Mouse (Mus musculus): ENCODE data around the gene S100a6. TPM values are rescaled to one million over a fixed set of nuclear protein-coding genes. Genes with fewer than 3 reads are reported as not detected.

S100a6 gene
- polyA plus RNA-seq, 2 experiments, result 5.4 to 13.6 TPM

DNA sequence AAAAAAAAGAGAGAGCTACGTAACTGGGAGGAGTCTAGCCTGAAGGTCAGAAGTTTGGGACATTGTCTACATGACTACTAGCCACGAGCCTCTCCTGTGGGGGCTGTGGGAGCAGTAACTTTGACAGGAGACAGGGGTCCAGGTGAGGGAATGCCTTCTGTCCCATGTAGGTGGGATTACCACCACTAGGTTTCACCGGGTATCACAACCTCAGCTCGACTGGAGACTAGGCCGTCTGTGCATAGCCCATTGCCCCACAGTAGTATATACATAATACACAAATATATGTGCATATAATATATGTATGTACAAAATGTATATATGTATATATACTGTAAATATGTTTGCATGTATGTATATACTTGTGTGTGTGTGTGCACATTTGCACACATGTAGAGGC lies 31.5 kb upstream of the S100a6 start:
- Histone ChIP-seq H3K27me3 (ENCODE audit: control insufficient read depth, insufficient read depth, low read length) (no peaks in the 10 kb centered on the region), H3K36me3 (replicated peaks; ENCODE audit: control insufficient read depth, insufficient read depth, low read depth) (no peaks in the 10 kb centered on the region), H3K27ac (no peak overlapping the region), H3K4me3 (ENCODE audit: insufficient read depth in 1 of 2, low read depth in 2 of 2, low read length in 2 of 2) (no peak overlapping the region), H3K4me1 (replicated peaks; ENCODE audit: control insufficient read depth in 2 of 2, insufficient read depth in 2 of 2, low read length in 1 of 2) (no peaks in the 10 kb centered on the region), H3K4me2 (ENCODE audit: low read depth) (no peak overlapping the region), H3K9me3 (ENCODE audit: control insufficient read depth, low read length) (no peaks in the 10 kb centered on the region), H3K9ac (replicated peaks) (no peak overlapping the region)
- ATAC-seq (ENCODE audit: insufficient read depth), result no peak
- DNase-seq (ENCODE audit: low read depth in 3 of 3, low spot score in 3 of 3), result no peak
- TF ChIP-seq EP300 (IDR thresholded peaks at IDR 0.05; ENCODE audit: low read depth), result no peak
- no peak for TF ChIP-seq CTCF (IDR thresholded peaks at IDR 0.05; ENCODE audit: low read depth)
- WGBS (ENCODE audit: insufficient replicate concordance), result 77% methylated on average over 5 of the region's 5 CpGs

DNA sequence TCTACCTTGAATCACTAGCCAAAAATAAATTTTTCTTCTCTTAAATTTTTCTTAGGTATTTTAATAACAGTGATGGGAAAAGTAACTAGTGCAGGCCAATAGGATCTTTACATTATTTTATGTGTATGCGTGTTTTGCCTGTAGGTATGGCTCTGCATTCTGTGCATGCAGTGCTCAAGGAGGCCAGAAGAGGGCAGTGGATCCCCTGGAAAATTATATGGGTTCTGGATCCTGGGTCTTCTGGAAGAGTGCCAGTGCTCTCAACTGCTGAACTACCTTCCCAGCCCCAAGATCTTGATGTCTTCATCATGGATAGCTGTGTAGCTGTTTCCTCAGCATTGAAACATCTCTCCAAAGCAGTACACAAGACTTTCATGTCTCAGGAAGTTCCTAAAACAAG lies 30.5 kb upstream of the S100a6 start:
- ATAC-seq (ENCODE audit: insufficient read depth) (no peak), DNase-seq (ENCODE audit: low read depth in 3 of 3, low spot score in 3 of 3) (no peak)
- TF ChIP-seq EP300 (IDR thresholded peaks at IDR 0.05; ENCODE audit: low read depth), result no peak
- peak; percentile 51 for TF ChIP-seq CTCF (IDR thresholded peaks at IDR 0.05; ENCODE audit: low read depth)
- Histone ChIP-seq H3K4me2 (ENCODE audit: low read depth) (no peak overlapping the region), H3K27me3 (ENCODE audit: control insufficient read depth, insufficient read depth, low read length) (no peaks in the 10 kb centered on the region), H3K27ac (no peak overlapping the region), H3K9me3 (ENCODE audit: control insufficient read depth, low read length) (no peaks in the 10 kb centered on the region), H3K4me1 (replicated peaks; ENCODE audit: control insufficient read depth in 2 of 2, insufficient read depth in 2 of 2, low read length in 1 of 2) (no peaks in the 10 kb centered on the region), H3K9ac (replicated peaks) (no peak overlapping the region), H3K36me3 (replicated peaks; ENCODE audit: control insufficient read depth, insufficient read depth, low read depth) (no peaks in the 10 kb centered on the region), H3K4me3 (ENCODE audit: insufficient read depth in 1 of 2, low read depth in 2 of 2, low read length in 2 of 2) (no peak overlapping the region)
- WGBS (ENCODE audit: insufficient replicate concordance), result 68% methylated on average over 1 of the region's 1 CpGs

DNA sequence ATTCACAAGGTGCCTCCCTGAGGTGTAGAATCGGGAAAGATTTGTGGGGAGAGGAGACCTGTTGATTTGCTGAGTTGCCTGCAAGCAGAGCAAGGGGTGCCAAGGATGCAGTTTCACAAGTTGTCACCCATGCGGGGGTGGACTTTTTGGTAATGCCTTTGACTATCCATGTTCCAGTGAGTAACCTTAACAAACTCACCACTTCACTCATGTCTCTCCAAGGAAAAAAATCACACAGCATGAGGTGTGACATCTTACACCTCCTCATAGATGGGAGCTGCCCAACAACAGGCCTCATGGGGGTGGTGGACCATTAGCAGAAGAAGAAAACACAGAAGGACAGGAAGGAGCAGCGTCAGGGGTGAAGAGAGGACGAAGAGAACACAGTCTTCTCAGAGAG lies 30.1 kb upstream of the S100a6 start:
- no peak overlapping the region for H3K9ac ChIP-seq (replicated peaks)
- no peaks in the 10 kb centered on the region for H3K36me3 ChIP-seq (replicated peaks; ENCODE audit: control insufficient read depth, insufficient read depth, low read depth)
- 61% methylated on average over 4 of the region's 4 CpGs for WGBS (ENCODE audit: insufficient replicate concordance)
- H3K27ac ChIP-seq, result no peak overlapping the region
- H3K4me2 ChIP-seq (ENCODE audit: low read depth), result no peak overlapping the region
- H3K4me3 ChIP-seq (ENCODE audit: insufficient read depth in 1 of 2, low read depth in 2 of 2, low read length in 2 of 2), result no peak overlapping the region
- ATAC-seq (ENCODE audit: insufficient read depth) (no peak), DNase-seq (ENCODE audit: low read depth in 3 of 3, low spot score in 3 of 3) (no peak)
- H3K9me3 ChIP-seq (ENCODE audit: control insufficient read depth, low read length), result no peaks in the 10 kb centered on the region
- TF ChIP-seq EP300 (IDR thresholded peaks at IDR 0.05; ENCODE audit: low read depth) (no peak), CTCF (IDR thresholded peaks at IDR 0.05; ENCODE audit: low read depth) (no peak)
- H3K4me1 ChIP-seq (replicated peaks; ENCODE audit: control insufficient read depth in 2 of 2, insufficient read depth in 2 of 2, low read length in 1 of 2), result no peaks in the 10 kb centered on the region
- H3K27me3 ChIP-seq (ENCODE audit: control insufficient read depth, insufficient read depth, low read length), result no peaks in the 10 kb centered on the region

- Histone ChIP-seq H3K4me3 (ENCODE audit: insufficient read depth in 1 of 2, low read depth in 2 of 2, low read length in 2 of 2) (no peak overlapping the region), H3K9ac (replicated peaks) (no peak overlapping the region), H3K36me3 (replicated peaks; ENCODE audit: control insufficient read depth, insufficient read depth, low read depth) (no peaks in the 10 kb centered on the region), H3K9me3 (ENCODE audit: control insufficient read depth, low read length) (no peaks in the 10 kb centered on the region), H3K4me2 (ENCODE audit: low read depth) (no peak overlapping the region), H3K27me3 (ENCODE audit: control insufficient read depth, insufficient read depth, low read length) (no peaks in the 10 kb centered on the region), H3K4me1 (replicated peaks; ENCODE audit: control insufficient read depth in 2 of 2, insufficient read depth in 2 of 2, low read length in 1 of 2) (no peaks in the 10 kb centered on the region; a peak in 1 of 4 replicates), H3K27ac (no peak overlapping the region)
- DNase-seq (ENCODE audit: low read depth in 3 of 3, low spot score in 3 of 3) (no peak), ATAC-seq (ENCODE audit: insufficient read depth) (no peak)
- TF ChIP-seq CTCF (IDR thresholded peaks at IDR 0.05; ENCODE audit: low read depth) (no peak), EP300 (IDR thresholded peaks at IDR 0.05; ENCODE audit: low read depth) (no peak)
- WGBS (ENCODE audit: insufficient replicate concordance), result 26% methylated on average over 3 of the region's 3 CpGs
These were observed 28.8 kb upstream of the S100a6 start for GRCm38 (mm10) chr3:90583893-90584292.

DNA sequence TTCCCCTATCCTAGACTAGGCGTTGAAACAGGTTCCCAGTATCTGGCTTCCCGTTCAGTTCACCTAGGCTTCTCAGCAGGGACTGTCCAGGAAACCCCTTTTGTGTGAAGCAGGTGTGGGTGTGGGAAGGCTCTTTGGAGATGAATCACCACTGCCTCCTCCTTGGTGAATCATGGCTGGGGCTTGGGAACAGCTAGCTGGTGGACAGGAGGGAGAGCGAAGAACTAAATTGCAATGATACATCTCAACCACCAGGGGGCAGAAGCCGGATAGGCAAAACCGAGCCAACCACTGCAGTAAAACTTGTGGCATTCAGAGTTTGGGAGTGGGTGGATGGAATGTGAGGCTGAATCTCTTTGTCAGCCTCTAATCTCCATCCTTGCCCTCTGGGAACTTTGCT lies 27.1 kb upstream of the S100a6 start:
- no peak for DNase-seq (ENCODE audit: low read depth in 3 of 3, low spot score in 3 of 3)
- no peak overlapping the region for H3K4me3 ChIP-seq (ENCODE audit: insufficient read depth in 1 of 2, low read depth in 2 of 2, low read length in 2 of 2)
- H3K36me3 ChIP-seq (replicated peaks; ENCODE audit: control insufficient read depth, insufficient read depth, low read depth), result no peaks in the 10 kb centered on the region
- ATAC-seq (ENCODE audit: insufficient read depth), result no peak
- H3K9ac ChIP-seq (replicated peaks), result no peak overlapping the region
- 29% methylated on average over 5 of the region's 5 CpGs for WGBS (ENCODE audit: insufficient replicate concordance)
- no peak overlapping the region for H3K27ac ChIP-seq
- no peaks in the 10 kb centered on the region for H3K9me3 ChIP-seq (ENCODE audit: control insufficient read depth, low read length)
- no peak overlapping the region for H3K4me2 ChIP-seq (ENCODE audit: low read depth)
- no peaks in the 10 kb centered on the region for H3K27me3 ChIP-seq (ENCODE audit: control insufficient read depth, insufficient read depth, low read length)
- peaks cover 0 to 2% of the 10 kb centered on the region in 2 experiments; a peak in 1 of 4 replicates for H3K4me1 ChIP-seq (replicated peaks; ENCODE audit: control insufficient read depth in 2 of 2, insufficient read depth in 2 of 2, low read length in 1 of 2)
- TF ChIP-seq CTCF (IDR thresholded peaks at IDR 0.05; ENCODE audit: low read depth) (peak; percentile 92), EP300 (IDR thresholded peaks at IDR 0.05; ENCODE audit: low read depth) (no peak)

Data from liver, embryonic 14.5 days (tissue).